Mouse (Mus musculus): ENCODE results near the gene Nwd1.

Nwd1 gene

DNA sequence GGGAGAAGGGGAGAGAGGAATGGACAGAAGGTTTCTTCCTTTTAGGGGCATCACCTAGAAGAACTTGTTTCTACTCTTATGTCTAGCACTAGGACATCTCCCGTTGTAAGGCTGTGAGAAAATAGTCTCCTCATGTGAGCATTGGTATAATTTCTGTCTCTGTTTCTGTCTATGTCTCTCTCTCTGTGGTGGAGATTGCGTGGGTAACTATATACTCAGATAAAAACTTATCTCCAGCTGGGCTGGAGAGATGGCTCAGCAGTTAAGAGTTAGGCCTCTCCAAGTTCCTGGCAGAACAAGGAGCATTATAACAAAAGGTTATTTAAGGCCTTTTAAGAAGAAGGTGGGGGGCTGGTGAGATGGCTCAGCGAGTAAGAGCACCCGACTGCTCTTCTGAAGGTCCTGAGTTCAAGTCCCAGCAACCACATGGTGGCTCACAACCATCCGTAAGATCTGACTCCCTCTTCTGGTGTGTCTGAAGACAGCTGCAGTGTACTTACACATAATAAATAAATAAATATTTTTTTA, 37.1 kb downstream of the Nwd1 start:
- in situ Hi-C loops (cut with MboI, MseI) = loop anchor here (5.0 kb wide), 2 partner anchors 39 to 64 kb away; partner anchors contain the start of gene Sin3b

DNA sequence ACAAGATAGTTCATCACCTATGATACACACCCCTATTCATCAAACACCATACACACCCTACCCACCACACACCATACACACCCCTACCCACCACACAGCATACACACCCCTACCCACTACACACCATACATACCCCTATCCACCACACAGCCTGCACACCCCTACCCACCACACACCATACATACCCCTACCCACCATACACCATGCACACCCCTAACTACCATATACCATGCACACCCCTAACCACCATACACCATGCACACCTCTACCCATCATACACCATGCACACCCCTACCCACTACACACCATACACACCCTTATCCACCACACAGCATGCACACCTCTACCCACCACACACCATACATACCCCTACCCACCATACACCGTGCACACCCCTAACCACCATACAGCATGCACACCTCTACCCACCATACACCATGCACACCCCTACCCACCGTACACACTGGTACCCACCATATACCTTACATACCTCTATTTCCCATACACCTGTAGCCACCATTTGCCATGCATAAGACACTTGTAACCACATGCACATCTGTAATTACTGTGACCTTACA, 51.9 kb downstream of the Nwd1 start:
- in situ Hi-C loops (cut with MboI, MseI) = no loop called here

DNA sequence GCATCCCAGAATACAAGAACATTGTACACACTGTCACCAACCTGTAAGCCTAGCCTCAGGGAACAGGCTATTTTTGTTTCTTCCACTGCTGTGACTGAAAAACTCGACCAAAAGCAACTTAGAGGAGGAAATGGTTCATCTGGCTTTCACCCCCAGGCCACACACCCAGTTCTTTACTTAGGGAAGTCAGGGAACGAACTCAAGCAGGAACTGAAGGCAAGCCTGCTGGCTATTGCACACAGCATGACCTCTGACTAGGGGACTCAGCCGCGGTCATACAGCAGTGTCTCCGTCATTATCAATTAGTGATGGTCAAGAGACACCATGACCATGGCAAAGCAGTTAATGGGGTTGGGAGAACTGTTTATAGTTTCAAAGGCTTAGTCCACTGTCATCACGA, 66.1 kb downstream of the Nwd1 start:
- in situ Hi-C loops (cut with MboI, MseI) = no loop called here

DNA sequence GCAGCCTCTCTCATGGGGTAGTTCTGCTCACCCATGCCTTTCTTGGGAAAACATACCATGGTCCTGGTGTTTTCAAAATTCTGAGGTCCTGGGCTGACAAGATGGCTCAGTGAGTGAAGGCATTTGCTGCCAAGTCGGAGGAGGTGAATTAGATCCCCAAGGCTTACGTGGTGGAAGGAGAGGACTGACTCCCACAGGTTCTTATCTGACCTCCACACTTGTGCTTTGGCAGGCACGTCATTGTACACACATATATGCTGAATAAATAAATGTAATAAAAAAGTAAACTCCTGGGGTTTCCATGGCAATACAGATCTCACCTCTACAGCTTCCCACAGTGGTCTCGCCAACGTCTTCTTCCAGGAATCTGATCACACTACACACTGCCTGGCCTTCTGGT, 70.1 kb downstream of the Nwd1 start:
- in situ Hi-C loops (cut with MboI, MseI) = no loop called here

- in situ Hi-C loops (cut with MboI, MseI) = loop anchor here (5.0 kb wide), 2 partner anchors 38 to 148 kb away; partner anchors contain the start of genes Smim7 and Tmem38a
Observed at GRCm38 (mm10) chr8:72720541-72720940, 74.0 kb downstream of the Nwd1 start.

GRCm38 (mm10) chr8:72722769-72723650, 76.5 kb downstream of the Nwd1 start, which contains the start of gene Sin3b:
Gene Sin3b, plus strand, starts transcription at chr8:72723285.
- in situ Hi-C loops (cut with MboI, MseI) = loop anchor here (5.0 kb wide), 2 partner anchors 41 to 151 kb away; partner anchors contain the start of genes Smim7 and Tmem38a

DNA sequence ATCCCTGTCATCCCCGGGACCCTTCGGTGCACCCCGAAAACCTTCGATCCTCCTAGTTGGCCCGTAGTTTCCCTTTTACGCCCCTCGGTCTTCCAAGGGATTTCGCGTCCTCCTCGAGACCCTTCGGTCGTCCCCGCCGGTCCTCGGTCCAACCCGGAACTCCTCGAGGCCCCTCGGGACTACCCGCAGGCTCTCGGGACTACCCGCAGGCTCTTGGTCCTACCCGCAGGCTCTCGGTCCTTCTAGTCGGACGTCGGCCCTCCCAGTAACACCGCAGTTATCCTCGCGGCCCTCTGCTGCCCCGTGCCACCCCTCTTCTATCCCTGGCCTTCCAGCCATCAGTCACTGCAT, 77.1 kb downstream of the Nwd1 start:
- in situ Hi-C loops (cut with MboI, MseI) = loop anchor here (5.0 kb wide), 2 partner anchors 41 to 151 kb away; partner anchors contain the start of genes Smim7 and Tmem38a

GRCm38 (mm10) chr8:72728636-72729035, 82.1 kb downstream of the Nwd1 start:
- in situ Hi-C loops (cut with MboI, MseI) = no loop called here

GRCm38 (mm10) chr8:72735001-72735400, 88.5 kb downstream of the Nwd1 start:
- in situ Hi-C loops (cut with MboI, MseI) = no loop called here

- in situ Hi-C loops (cut with MboI, MseI) = no loop called here
Observed at GRCm38 (mm10) chr8:72736868-72737267, 90.4 kb downstream of the Nwd1 start.

DNA sequence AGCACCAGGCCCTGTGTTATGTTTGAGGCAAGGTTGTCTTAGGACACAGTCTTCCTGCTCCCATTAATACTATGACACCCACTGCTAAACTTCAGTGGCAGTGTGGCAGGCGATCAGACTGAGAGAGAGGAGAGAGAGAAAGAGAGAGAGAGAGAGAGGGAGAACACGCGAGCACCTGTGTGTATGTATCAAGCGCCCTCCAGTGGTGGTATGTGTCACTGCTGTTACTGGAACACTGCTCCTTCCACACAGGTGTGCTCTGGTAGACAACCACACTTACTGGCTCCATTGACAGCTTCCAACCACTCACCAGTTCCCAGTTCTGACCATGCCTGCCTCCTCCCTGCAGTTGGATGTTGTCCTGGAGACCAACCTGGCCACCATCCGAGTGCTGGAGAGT, 99.5 kb downstream of the Nwd1 start:
- in situ Hi-C loops (cut with MboI, MseI) = loop anchor here (5.0 kb wide), 2 partner anchors 39 to 64 kb away; no protein-coding TSS in a partner anchor

DNA sequence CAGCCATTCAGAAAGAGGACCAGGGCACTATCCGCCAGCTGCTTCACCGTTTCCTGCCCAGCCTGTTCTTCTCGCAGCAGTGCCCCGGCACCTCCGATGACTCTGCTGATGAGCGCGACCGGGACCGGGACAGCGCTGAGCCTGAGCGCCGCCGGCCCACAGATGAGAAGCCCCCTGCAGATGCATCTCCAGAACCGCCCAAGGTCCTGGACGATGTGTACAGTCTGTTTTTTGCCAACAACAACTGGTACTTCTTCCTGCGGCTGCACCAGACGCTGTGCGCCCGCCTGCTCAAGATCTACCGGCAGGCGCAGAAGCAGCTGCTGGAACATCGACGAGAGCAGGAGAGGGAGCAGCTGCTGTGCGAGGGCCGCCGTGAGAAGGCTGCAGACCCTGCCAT, 103.3 kb downstream of the Nwd1 start:
- in situ Hi-C loops (cut with MboI, MseI) = loop anchor here (5.0 kb wide), 2 partner anchors 43 to 68 kb away; no protein-coding TSS in a partner anchor

- in situ Hi-C loops (cut with MboI, MseI) = no loop called here
Observed at GRCm38 (mm10) chr8:72750266-72750665, 103.8 kb downstream of the Nwd1 start.

DNA sequence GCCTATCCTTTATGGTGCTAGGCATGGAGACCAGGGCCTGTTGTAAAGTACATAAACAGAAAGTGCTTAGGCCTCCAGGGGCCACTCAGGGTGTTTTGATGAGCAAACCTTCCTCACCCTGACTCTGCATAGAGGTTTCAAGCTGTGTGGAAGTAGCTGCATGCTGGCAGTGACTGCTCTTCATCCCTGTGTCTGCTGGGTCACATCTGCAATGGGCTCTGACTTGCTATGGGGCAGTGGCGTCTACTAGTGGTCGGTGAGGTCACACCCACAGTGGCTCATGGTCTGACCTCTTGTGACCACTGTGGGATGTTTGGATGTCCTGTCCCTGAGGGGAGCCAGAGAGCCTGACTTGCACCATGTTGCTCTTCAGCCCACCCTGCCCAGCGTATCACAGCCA, 104.6 kb downstream of the Nwd1 start:
- in situ Hi-C loops (cut with MboI, MseI) = no loop called here

DNA sequence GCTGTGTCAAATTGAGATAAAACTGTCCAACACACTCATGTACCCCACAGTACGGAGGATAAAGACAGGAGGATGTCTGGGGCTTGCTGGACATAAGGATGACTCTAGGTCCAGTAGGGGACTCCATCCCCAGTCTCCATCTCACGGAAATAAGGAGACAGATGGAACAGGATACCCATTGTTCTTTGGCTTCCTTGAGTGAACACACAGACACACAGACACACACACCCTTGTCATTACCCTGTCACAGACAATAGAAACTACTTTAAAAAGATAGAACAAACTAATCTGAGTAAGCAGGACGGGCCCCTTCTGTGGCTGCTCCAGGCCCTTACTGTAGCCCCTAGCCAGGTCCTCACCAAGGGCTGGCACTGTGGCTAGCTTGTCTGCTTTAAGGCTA, 105.8 kb downstream of the Nwd1 start:
- in situ Hi-C loops (cut with MboI, MseI) = no loop called here

- in situ Hi-C loops (cut with MboI, MseI) = no loop called here
Observed at GRCm38 (mm10) chr8:72753165-72753564, 106.7 kb downstream of the Nwd1 start.

- in situ Hi-C loops (cut with MboI, MseI) = no loop called here
Observed at GRCm38 (mm10) chr8:72753781-72754180, 107.3 kb downstream of the Nwd1 start.

- in situ Hi-C loops (cut with MboI, MseI) = no loop called here
Observed at GRCm38 (mm10) chr8:72756031-72756430, 109.5 kb downstream of the Nwd1 start.

DNA sequence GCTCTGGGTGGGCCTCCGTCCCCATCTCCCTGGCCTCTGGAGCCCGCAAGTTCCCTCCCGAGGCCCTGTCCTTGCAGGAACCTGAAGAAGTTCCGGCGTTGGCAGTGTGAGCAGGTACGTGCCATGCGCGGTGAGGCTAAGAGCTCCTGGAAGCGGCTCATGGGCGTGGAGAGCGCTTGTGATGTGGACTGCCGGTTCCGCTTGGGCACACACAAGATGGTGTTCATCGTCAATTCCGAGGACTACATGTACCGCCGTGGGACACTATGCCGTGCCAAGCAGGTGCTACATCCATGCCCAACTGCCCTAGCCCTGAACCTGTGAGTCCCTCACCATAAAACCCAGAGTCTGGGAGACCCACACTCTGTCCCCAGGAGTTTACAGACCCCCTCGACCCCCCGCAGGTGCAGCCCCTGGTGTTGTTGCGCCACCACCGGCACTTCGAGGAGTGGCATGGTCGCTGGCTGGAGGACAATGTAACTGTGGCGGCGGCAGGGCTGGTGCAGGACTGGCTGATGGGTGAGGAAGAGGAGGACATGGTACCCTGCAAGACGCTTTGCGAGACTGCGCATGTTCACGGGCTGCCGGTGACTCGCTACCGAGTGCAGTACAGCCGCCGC, 110.4 kb downstream of the Nwd1 start:
- in situ Hi-C loops (cut with MboI, MseI) = no loop called here

DNA sequence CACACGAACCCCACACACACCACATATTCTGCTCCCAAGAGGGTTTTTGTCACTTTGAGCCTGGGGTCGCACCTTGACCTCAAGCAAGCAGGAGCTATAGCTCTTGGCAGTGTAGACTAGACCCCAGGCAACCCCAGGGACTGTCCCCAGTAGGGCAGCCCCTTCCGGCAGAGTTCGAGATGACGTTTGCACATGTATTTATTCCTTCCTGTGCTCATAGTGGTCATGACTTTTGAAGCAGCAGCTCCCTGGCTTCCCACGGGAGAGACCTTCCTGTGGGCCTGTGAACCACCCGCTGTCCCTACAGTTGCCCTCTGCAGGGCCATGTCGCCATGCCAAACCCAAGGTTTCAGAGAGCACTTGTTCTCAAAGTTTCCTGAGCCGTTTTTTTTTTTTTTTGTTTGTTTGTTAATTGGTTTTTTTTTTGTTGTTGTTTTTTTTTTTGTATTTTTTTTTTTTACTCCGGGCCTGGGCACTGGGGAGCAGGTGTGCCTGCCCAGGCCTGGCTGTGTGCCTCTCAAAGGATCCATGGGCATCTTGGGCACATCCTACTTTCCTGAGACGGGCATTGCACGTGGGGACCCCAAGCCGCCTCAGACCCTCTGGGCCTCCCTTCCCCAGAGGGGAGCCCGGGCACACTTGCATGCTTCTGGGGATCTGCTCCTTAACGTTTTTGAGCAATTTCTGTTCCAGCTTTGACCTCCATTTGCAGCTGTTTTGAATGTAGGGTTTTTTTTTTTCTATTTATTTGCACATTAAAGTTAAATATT, 111.1 kb downstream of the Nwd1 start:
- in situ Hi-C loops (cut with MboI, MseI) = no loop called here

DNA sequence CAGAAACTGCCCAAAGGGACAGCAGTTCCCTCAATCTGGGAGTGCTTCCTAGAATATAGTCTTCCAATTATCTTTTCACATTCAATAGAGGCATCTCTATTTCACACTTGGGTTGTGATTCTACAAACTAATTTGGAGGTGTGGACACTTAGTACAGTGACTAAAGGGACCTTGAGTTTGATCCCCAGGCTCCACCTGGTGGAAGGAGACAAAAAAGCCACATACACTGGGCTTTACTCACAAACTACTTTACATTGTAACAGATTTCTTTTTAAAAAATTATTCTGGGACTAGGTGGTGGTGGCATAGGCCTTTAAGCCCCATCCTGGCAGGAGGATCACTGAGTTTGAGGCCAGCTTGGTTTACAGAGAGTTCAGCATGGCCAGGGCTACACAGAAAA, 111.8 kb downstream of the Nwd1 start:
- in situ Hi-C loops (cut with MboI, MseI) = no loop called here

Data from T-helper 2 cell (primary cell).